Mouse (Mus musculus) right cerebral cortex, adult 18-20 months (tissue): Measurements from ENCODE around the gene A230050P20Rik.

Experiments
- DNase-seq: peaks from one replicate; pipeline ENCODE4 v3.0.0; 2022; ENCODE audit warnings: mixed read lengths

A230050P20Rik gene

GRCm38 (mm10) chr9:20897736-20898510 lies 29.5 kb downstream of the A230050P20Rik start:
- no peak for DNase-seq

- DNase-seq, result peak; percentile 84
These were observed 30.1 kb downstream of the A230050P20Rik start, which contains the start of gene Eif3g for GRCm38 (mm10) chr9:20898511-20899073. Gene Eif3g, minus strand, starts transcription at chr9:20898623.

DNA sequence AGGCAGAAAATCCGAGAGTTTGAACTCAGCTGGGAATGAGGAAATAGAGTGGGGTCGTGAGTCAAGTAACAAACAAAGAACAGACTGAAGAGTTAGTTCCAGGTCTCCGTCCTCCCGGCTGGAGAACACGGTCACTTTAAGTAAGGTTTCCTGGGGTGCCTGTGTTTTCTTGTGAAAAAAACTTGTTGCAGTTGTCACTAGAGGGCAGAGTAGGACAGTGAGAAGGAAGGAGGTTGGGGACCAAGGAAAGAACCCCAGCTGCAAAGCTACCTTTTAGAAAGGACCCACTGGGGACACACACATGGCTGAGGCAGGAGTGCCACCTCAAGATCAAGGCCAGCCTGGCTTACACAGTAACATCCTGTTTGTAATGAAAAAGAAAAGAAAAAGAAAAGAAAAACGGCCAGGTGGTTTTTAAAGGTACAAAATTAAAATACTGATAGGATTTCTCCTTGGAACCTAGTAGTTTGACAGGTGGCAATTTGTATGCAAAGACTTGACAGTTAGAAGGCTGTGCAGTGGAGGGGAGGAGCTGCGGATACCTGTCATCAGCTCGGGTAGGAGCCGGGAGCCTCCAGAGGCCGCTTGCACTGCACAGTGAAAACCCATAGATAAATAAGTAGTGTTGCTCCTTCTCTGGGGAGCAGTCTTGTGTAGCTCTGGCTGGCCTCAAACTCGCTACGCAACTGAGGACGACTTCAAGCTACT lies 33.2 kb downstream of the A230050P20Rik start:
- DNase-seq, result peak; percentile 37

- DNase-seq, result no peak
These were observed 33.7 kb downstream of the A230050P20Rik start for GRCm38 (mm10) chr9:20902174-20902491.

- DNase-seq, result peak; percentile 68
These were observed 41.5 kb downstream of the A230050P20Rik start for GRCm38 (mm10) chr9:20909948-20910347.

DNA sequence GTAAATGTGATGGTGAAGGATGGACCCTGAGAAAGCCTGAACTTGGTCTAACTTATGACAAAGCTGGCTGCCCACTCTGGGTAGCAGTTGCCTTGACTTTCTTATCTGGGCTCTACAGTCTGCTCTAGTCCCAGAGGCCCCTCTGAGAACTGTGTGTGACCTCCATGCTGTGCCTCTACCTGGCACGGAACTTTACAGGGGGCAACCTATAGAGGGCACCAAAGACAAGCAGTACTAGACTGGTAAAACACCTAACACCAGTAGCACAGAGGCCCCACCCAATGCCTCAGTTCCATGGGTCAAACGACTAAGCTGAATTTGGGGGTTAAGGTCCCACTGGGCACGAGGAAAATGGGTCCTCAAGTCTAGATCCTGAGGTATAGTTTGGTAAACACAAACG lies 47.7 kb downstream of the A230050P20Rik start:
- no peak for DNase-seq

- DNase-seq, result no peak
These were observed 54.8 kb downstream of the A230050P20Rik start for GRCm38 (mm10) chr9:20923258-20923657.
